Mouse (Mus musculus) urinary bladder, postnatal 36 days (tissue): ENCODE measurements around the gene Ap1g2.
A peak's percentile ranks its signal among the peaks of the same experiment; 100 is the strongest.

Source experiments
- DNase-seq, 2 experiments: peaks; one replicate each; pipeline ENCODE4 v3.0.0; 2022; ENCODE audit warnings: low spot score in 2 of 2, mixed read lengths in 1 of 2

Gene Ap1g2

DNA sequence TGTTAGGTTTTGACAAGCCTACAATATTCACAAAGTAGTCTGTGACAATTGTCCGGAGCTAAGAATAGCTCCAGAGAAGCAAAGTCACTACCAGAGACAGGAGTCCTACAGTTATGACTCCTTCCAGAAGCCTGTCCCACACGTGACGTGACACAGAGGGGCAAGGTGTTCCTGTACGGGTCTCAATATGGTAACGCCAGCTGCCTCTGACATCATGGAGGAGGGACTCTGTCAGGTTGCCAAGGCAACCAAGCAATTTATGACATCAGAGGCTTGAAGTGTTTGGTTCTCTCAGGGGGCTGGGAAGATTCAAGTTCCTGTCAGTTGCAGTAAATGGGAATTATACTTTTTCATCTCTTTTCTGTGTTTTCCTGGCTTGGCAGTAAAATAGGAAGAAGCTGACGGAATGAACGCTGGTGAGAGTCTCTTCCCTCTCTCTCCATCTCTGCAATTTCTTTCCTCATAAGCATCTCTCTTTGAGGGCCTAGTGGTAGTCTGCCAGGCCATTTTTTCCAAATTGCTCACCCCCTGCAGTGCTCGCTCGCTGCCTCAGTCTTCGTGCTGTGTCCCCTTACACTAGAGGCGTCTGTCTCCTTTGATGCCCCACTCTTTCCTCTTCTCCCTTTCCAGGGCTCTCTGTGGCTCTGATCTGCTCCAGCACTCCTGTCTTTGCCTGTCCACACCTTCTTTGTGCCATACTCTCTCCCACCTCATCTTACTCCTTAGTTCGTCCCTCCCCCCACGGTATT lies 17.0 kb downstream of the Ap1g2 start:
- DNase-seq, result no peak

DNA sequence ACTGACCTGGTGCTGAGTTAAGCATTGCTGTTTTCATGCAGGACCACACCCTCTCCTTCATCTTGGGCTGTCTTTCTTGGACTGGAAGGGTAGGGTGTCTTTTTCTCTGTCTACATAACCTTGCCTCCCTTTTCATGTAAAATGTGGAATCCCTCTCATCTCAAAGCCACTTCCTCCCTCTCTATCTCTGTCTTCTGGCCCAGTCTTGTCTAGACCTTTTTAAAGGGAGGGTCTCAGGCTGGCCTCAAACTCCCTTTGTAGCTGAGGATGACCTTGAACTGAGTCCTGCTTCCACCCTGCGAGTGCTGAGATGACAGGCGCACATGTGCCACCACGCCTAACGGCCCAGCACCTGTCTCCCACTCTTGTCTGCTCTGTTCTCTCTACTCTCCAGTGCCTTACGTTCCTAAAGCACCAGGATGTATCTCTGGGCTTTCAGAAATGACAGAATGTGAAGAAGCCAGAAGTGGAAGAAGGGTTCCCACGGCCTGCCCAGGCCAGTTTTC lies 20.3 kb downstream of the Ap1g2 start:
- DNase-seq, result no peak

DNA sequence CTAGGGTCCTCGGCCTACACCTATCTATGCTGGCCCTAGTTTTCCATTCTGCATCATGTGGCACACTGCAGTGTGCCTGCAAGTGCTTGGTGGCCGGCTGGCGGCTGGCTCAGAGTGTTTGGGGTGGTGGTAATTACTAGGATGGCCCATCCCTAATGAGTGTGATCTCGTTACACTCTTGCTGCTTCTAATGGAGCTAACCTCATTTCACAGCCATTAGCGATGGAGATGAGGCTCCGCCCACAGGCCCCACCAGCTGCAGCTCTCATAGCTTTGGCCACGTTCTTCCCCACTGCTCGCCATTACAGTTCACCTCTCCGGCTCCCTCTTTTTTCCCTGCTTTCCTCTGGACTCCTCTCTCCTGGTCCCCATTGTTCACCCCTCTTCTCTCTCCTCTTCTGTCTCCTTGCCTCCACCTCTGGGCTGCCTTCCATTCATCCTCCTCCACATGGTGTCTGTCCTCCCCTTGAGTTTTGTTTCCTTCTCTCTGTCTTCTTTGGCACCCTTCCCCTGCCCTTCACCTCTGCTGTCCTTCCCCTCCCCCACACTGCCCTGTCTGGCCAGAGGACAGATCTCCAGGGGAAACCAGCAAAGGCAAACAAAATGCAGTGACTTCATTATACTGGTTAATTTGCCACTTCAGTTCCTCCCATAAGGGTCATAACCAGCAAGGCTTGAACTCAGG lies 20.9 kb downstream of the Ap1g2 start:
- no peak for DNase-seq

DNA sequence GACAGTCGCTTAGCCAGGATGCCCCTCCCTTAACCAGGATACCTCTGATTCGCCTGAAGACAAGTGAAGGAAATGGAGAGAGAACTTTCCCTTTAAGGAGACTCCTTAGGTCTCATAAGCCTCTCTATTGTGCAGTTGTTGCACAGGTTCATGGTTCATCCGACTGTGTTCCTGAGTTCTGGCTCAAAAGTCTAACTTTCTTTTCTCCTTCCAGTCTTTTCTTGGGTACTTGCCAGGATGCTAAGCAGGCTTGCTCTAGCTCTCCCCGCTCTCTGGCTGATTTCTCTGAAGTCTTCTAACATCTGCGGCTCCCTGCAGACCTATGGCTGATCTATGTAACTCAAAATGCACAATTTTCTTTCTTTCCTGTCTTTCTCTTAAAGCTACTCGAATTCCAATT lies 22.9 kb downstream of the Ap1g2 start:
- DNase-seq, result no peak

DNA sequence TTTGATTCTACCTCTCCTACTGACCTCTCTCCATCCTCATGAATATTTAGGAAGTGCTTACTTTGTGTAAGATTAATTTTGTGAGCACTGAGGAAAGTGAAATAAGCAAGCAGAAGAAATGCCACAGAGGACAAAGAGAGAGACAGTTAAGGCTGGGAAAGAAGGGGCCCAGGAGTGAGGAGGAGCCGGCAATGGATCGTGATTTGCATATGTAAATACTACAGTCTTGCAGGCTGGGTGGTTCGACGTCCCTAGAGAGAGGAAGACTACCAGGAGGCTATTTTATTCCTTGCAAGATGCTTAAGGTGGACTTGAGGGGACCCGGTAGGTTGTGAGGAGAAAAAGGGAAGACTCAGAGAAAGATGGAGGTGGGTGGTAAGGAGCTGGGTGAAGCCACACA lies 25.3 kb downstream of the Ap1g2 start:
- DNase-seq, result no peak

DNA sequence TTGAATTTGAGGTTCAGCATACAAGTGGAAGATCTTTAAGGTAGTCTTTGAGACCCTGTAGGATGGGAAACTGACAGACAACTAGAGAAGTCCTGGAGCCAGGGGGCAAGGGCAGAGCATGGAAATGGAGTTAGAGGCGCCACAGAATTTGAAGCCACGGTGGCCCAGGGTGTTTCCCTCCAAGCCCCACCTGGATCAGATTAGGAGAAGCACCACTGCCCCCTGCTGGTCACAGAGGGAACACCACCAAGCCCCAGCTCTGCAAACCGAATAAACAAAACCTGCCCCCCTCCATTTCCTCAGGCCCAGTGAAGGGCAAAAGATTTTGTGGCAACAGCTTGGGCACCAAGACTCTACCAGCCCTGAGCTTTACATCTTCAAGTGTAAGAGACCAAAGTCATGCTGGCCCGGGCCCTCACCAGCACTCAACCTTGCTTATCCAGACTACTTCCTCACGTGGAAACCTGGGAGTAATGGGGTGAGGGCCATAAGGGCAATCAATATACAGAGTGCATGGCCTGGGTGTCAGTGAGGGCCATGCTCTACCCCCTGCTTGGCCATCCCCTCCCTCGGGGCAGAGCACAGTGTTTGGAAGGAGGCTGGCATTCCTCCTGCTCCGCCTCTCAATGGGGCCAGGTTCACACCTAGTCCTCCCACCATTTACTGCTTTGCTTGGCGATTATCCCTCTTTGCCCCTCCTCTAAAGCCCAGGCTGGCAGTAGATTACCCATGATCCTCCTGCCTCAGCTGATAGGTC lies 27.0 kb downstream of the Ap1g2 start:
- DNase-seq, result peak; percentile 32 to 40

DNA sequence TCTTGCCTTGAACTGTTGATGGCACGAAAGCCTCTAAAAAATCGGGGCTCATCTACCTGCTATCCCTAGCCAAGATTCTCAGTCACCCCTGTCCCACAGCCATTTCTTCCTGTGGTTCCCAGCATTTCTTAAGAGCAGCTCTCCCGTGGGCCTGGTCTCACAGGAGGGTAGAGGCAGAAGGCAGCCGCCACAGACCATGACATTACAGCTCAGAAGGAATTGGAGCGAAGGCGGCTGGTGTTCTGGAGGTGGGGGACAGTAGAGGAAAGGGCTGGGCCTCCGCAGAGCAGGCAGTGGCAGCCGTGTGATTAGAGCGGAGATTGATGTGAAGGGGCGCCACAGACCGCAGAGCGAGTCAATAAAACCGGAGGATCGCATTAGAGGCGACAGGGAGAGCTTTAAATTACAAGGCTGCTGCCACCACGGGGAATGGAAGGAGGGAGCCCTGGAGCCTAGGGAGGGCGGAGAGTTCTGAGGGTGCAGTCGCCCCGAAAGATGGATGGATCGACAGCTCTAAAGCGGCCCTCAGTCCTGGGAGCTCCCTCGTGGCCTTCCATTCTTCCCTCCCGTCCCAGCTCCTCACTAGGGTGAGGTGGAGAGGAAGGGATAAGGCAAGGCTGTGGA lies 27.9 kb downstream of the Ap1g2 start:
- no peak for DNase-seq

DNA sequence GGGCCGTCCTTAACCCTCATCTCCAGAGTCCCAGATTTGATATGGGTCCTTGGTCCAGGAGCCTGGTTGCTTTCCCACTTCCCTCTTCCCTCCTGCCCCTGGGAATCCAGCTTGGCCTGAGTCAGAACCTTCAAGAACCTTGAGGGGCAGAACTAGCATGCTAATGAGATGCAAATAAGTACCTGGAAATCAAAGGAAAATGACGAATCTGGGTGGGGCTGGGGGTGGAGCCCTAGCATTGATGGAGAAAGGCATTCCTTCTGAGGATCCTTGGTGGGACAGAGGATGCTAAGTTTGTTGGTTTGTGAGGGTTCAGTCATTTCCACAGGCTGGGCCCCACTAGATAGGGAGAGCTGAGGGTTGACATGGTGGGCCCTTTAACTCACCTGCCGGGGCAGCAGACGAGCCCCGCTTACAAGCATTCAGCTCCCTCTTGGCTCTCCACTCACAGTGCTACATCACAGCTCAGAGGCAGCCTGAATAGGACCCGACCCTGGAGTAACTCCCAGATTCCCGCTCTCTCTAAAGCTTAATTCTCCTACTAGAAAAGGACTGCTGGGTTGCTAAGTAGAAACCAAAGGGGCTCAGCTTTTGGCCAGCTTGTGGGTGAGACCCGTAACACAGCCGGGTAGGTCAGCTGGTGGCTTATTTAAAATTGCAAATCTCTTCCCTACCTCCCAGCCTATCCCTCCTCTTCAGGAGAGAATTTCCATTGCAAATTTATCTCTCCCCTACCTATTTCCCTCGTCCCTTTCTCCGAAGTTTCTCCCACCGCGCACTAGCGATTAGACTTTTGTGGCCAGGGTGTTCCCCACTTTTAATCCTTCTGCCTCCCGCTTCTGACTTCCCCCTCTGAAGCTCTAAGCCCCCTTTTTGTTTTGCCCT lies 28.7 kb downstream of the Ap1g2 start:
- no peak for DNase-seq

DNA sequence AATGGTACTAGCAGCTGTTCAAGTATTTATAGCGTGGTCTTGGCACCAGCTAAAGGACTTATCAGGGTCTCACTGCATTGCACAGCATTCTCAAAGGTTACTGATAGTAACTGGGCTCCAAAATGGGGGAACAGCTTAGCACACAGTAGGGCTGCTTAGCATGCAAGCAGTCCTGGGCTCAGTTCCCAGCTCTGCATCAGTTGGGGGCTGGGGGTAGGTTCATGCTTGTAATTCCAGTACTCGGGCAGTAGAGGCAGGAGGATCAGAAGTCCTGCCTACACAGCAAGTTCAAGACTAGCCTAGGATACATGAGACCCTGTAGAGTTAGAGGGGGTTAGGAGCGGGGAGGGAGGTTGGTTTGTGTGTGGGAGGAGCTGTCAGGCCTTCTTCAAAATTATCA lies 29.4 kb downstream of the Ap1g2 start:
- DNase-seq, result no peak

DNA sequence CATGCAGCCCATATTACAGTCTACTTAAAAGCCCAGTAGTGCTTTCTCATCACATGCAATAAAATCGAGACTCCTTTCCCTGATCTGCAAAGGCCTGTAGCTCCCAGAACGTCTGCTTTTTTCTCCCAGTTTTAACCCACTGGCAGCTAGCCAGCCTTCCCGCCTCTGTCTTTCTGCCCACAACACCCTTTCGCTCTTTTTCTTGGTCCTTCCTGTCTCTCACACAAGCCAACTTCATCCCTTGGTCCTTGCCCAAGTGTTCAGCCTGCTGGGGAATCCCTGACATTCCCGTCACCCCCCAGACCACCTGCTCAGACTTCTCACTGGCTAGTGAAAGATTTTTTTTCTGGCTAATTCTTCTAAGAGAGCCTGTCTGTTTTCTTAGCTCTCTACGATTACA lies 30.2 kb downstream of the Ap1g2 start:
- DNase-seq, result no peak

DNA sequence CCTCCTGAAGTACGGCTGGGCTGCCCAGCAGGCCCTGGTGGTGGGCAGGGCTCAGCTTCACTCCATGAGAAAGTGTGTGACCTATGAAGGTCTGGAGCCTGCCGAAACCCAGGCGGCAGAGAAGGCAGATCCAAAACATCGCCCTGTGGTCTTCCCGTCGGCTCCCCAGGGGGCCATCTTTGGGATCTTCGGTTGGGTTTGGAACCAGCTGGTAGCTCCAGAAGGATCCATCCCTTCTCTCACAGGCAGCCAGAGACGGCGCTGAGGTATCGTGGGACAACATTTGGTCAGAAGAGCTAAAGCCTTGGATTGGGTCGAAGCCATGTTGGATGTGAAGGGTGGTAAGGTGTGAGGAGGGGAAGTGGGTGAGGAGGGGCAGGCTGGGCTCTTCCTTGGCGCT lies 32.0 kb downstream of the Ap1g2 start:
- no peak for DNase-seq

DNA sequence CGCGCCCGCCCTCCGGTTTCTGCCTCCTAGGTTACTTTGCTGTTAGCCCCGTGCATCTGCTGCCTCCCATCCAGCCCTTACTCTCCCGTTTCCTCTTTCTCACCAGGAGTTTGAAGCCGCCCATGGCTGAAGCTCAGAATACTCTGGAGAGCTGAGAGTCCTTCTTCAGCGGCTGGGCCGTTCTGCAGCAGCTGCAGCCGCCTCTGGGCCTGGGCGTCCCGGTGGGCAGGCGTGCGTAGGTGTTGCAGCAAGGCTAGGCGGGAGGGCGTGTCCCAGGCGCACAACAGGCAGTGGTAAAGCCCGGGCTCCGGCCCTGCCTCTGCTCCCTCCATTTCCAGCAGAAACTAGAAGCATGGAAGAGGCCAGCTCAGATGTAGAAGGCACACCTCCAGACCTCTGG lies 34.6 kb downstream of the Ap1g2 start:
- DNase-seq, result no peak

DNA sequence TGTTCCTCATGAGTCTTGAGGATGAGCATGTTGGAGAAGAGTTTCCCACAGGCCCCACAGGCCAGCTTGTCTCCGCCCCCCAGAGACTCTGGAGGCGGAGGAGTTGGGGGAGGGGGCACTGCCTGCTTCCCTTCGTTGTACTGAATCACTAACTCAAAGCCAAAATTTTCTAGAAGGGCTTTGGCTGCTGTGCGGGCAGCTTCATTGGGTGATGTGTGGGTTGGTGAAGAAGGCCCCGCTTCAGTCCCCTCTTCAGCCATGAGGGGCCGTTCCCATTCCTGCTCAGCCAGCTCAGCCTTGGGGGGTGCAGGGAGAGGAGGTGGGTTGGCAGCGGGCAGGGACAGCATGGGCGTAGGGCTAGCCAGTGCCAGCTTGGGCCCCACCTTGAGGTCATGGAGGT lies 40.4 kb downstream of the Ap1g2 start:
- DNase-seq, result no peak

DNA sequence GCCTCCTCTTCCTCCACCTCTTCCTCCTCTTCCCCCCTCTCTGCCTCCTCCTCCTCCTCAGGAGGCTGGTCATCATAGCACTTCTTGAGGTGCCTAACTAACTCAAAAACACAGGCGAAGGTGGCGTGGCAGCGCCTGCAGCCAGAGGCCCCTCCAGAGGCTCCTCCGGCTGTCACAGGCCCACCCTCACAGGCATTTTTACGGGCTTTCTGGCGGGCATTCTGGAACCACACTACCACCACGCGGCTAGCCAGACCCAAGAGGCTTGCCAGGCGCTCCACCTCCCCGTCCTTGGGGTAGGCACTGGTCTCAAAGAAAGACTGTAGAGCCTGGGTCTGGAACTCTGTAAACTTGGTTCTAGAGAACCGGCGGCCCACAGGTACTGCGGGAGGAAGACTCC lies 41.0 kb downstream of the Ap1g2 start:
- DNase-seq, result no peak

DNA sequence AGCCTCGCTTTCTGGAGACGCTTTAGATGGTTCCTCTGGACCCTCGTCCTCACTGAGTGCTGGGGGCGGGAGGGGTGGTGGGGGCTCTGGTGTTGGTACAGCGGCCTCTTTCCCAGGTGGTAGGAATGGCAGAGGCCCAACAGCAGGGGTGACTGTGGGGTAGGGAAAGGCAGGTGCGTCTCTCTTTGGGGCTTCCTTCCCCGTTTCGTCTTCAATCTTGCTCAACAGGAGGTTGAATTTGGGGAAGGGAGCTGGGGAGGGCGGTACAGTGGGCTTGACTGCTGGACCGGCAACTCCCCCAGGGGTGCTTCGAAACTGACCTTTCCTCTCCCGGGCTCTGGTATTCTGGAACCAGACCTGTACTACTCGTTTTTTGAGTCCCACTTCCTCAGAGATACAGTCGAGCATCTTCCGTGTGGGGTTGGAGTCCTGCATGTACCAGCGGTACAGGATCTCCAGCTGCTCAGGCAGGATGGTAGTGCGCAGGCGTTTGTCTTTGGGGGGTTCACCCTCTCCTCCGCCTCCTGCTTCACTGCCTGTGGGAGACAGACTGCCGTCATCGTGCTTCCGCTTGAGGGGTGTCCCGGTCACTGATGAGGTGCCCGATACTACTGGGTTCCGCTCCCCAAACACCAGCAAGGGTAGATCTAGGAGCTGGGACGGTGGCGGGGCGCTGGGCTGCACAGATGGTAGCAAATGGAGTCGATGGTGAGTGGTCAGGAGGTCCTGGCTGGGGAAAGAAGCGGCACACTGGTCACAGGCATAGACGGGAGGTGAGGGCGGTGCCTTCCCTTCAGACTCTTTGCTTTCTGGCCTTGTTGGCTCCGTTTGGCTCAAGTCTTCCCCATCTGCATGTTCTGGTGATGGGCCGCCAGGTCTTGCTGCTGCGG lies 41.7 kb downstream of the Ap1g2 start:
- DNase-seq, result no peak

DNA sequence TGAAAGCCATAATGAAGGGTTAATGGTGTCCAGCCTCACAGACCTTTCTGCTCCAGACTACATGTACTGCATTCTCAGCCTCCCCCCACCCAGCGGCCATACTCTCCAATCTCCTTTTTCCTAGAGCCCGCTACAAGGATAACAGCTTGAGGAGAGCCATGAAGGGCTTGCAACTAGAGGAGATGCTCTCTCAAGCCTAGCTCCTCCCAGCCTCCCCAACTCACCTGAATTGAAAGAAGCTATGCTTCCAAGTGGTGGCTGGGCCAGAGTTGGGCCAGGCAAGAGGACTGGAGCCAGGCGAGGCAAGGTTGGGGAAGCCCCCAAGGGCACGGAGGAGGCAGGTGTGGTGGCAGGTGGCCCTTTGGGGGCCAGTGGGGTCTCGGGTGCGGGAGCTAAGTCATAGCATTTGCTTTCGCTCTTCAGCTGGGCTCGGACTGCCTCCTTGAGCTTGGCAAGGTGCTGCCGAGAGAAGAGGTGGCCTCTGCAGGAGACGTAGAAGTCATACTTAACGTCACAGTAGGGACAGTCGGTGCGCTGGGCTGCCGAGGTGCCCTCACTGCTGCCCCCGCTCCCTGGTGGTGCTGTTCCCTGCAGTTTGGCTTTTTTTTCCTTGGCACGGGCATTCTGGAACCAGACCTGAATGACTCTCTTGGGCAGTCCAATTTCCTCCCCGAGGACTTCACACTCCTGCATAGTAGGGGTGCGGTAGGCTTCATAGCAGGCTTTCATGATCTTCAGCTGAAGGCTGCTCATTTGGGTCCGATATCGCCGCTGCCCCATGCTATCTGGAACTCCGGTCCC lies 42.6 kb downstream of the Ap1g2 start:
- no peak for DNase-seq

DNA sequence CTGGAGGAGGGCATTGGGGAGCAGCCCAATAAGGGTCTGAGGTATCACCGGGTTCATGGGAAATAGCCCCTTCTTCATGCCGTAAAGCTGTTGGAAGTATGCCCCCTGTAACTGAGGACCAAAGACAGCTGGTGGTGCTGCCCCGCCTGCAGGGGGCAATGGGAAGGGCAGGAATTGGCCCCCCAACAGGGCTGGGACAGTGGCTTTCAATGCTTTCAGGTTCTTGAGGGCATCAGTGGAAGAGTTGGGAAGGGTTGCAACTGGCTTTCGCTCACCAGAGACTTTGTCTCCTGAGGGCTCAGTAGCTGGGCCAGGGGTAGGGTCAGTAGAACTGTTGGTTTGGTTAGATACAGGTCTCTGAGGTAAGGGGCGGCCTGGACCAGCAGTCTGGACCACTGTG lies 43.3 kb downstream of the Ap1g2 start:
- no peak for DNase-seq

DNA sequence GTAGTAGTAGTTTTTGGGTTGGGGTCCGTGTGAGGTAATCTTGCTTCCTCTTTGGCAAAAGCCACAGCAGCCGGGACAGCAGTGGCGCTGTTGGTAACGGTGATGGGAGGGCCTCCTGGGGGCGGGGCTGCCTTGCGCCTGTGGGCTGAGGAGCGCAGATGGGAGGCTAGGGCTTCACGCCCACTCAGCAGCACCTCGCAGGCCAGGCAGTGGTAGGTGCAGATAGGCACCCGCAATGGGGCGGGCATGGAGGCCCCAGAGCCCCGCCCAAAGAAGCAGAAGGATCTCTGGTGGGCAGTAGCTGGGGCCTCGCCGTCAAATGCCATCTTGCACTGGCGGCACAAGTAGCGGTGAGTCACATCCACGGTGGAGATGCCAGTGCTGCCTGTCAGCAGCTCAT lies 43.8 kb downstream of the Ap1g2 start:
- DNase-seq, result no peak

DNA sequence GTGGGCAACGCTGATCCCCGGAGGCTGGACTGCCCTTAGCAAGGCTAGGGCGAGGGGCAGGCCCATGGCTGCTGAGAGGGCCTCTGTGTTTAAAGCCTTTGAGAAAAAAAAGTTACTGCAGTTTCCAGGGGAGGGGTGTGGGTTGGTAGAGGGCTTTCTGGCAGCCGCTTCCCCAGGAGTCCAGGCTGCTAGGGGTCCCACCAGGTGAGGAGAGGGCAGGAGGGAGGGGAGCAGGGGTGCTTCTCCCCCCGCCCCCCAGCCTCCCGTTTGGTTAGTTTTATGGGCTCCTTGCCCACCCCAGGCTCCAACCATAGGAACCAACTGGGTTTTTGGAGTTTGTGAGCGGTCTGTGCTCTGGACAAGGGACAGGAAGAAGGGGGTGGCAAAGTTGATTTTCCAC lies 44.5 kb downstream of the Ap1g2 start:
- no peak for DNase-seq
